In genomic region chr17:48533844-48534705, GRCm38 (mm10) we compare ENCODE assay signal across 15 mouse cellular contexts.
A peak's percentile ranks its signal among the peaks of the same experiment; 100 is the strongest.
DNase-seq lines count a peak whose midpoint lies in the region; ATAC-seq lines count a peak whose summit lies in the region.
"Had no signal": no experiment of that assay in that cellular context is flagged by ENCODE, and none has a peak within 500 bp of the region (broad histone marks: within the 10 kb centered on the region; RNA-seq: fewer than 3 reads in every experiment).

No protein-coding gene starts in this region.

- WGBS in hindbrain, embryonic 14.5 days, result 41% methylated on average over 13 of the region's 14 CpGs
- WGBS in hindbrain, embryonic 11.5 days, result 49% methylated on average over 13 of the region's 14 CpGs

- no peak overlapping the region for H3K4me3 ChIP-seq in hindbrain, embryonic 14.5 days (replicated peaks; ENCODE audit: low read length)
- H3K4me3 ChIP-seq in hindbrain, embryonic 11.5 days (ENCODE audit: low read depth, low read length), result no peak overlapping the region
- H3K4me3 ChIP-seq: embryonic facial prominence, embryonic 12.5 days had no signal

- no peak overlapping the region for H3K27ac ChIP-seq in hindbrain, embryonic 14.5 days
- no peak overlapping the region for H3K27ac ChIP-seq in hindbrain, embryonic 11.5 days (ENCODE audit: low read depth, low read length)
- H3K27ac ChIP-seq: embryonic facial prominence, embryonic 12.5 days; kidney, postnatal 0 days had no signal

- no peaks in the 10 kb centered on the region for H3K9me3 ChIP-seq in hindbrain, embryonic 14.5 days (ENCODE audit: control insufficient read depth, low read length)
- no peaks in the 10 kb centered on the region for H3K9me3 ChIP-seq in hindbrain, embryonic 11.5 days (ENCODE audit: control insufficient read depth, low read length)
- H3K9me3 ChIP-seq: embryonic facial prominence, embryonic 12.5 days had no signal

- H3K27me3 ChIP-seq in hindbrain, embryonic 14.5 days (ENCODE audit: control insufficient read depth, insufficient read depth, low read length), result no peaks in the 10 kb centered on the region
- H3K27me3 ChIP-seq in hindbrain, embryonic 11.5 days (ENCODE audit: control insufficient read depth, insufficient read depth, low read length), result no peaks in the 10 kb centered on the region
- H3K27me3 ChIP-seq in splenic B cell, adult 2 months (ENCODE audit: control insufficient read depth, insufficient read depth, low read length, poor library complexity, severe bottlenecking), result no peaks in the 10 kb centered on the region
- H3K27me3 ChIP-seq: embryonic facial prominence, embryonic 12.5 days had no signal

- H3K36me3 ChIP-seq in hindbrain, embryonic 14.5 days (replicated peaks; ENCODE audit: control insufficient read depth, insufficient read depth), result no peaks in the 10 kb centered on the region
- H3K36me3 ChIP-seq in hindbrain, embryonic 11.5 days (ENCODE audit: control insufficient read depth, insufficient read depth, low read length), result no peaks in the 10 kb centered on the region
- no peaks in the 10 kb centered on the region for H3K36me3 ChIP-seq in splenic B cell, adult 2 months (ENCODE audit: control insufficient read depth, insufficient read depth, low read length, poor library complexity, severe bottlenecking)
- H3K36me3 ChIP-seq: embryonic facial prominence, embryonic 12.5 days had no signal

- H3K9ac ChIP-seq in hindbrain, embryonic 14.5 days, result peak overlapping the region; percentile 3; the same call in 1 of the 2 replicates
- H3K9ac ChIP-seq in hindbrain, embryonic 11.5 days (ENCODE audit: low read depth, low read length), result no peak overlapping the region
- H3K9ac ChIP-seq: embryonic facial prominence, embryonic 12.5 days; lung, embryonic 14.5 days had no signal

- no peak for ATAC-seq in hindbrain, embryonic 14.5 days (ENCODE audit: low FRiP score)
- ATAC-seq in hindbrain, embryonic 11.5 days (ENCODE audit: low FRiP score), result no peak
- ATAC-seq in granulocyte monocyte progenitor cell, adult 5-6 weeks (replicated peaks; ENCODE audit: poor library complexity, severe bottlenecking), result peak; percentile 73

- H3K4me1 ChIP-seq in hindbrain, embryonic 14.5 days (replicated peaks; ENCODE audit: control insufficient read depth, insufficient read depth, low read length), result no peaks in the 10 kb centered on the region
- H3K4me1 ChIP-seq in hindbrain, embryonic 11.5 days (replicated peaks; ENCODE audit: control insufficient read depth, insufficient read depth, low read length), result no peaks in the 10 kb centered on the region
- H3K4me1 ChIP-seq: embryonic facial prominence, embryonic 12.5 days had no signal

- H3K4me2 ChIP-seq in hindbrain, embryonic 14.5 days (replicated peaks), result no peak overlapping the region
- no peak overlapping the region for H3K4me2 ChIP-seq in hindbrain, embryonic 11.5 days (replicated peaks; ENCODE audit: low read depth, low read length)
- H3K4me2 ChIP-seq: embryonic facial prominence, embryonic 12.5 days; lung, embryonic 14.5 days had no signal

- DNase-seq in hindbrain, embryonic 14.5 days (ENCODE audit: low spot score), result peak; percentile 27
- DNase-seq in hindbrain, embryonic 11.5 days (ENCODE audit: low spot score), result no peak
- DNase-seq in MEL-GATA-1-ER (ENCODE audit: extremely low read depth, low read depth), result peak; percentile 87
- peak; percentile 2 for DNase-seq in splenic B cell, adult 2 months (ENCODE audit: low read depth, low spot score)
- no peak for DNase-seq in right cerebral cortex, adult 2 months (ENCODE audit: low spot score in 2 of 2)
- DNase-seq in left cerebral cortex, adult 18-20 months (ENCODE audit: low spot score in 2 of 2), result no peak
- no peak for DNase-seq in layer of hippocampus, postnatal 10 days (ENCODE audit: low spot score in 2 of 2)
- DNase-seq: adrenal gland, adult 2 months; cerebellum, adult 11-12 months; cerebellum, postnatal 36 days; layer of hippocampus, adult 9-11 months; lung, embryonic 14.5 days had no signal

Comparison
In these comparisons a context has a peak if more than half of its experiments do, and no peak if none do; other contexts are left out.
1. DNase-seq: peak in hindbrain, embryonic 14.5 days (single experiment), MEL-GATA-1-ER (single experiment) and splenic B cell, adult 2 months (single experiment); none in hindbrain, embryonic 11.5 days (single experiment), right cerebral cortex, adult 2 months (0 of 2), left cerebral cortex, adult 18-20 months (0 of 2) and layer of hippocampus, postnatal 10 days (0 of 2).